Mouse (Mus musculus) activated CD4-positive, CD25-positive, alpha-beta regulatory T cell, adult 4 months (primary cell): ENCODE data around the gene Dcaf5. TPM values are rescaled to one million over a fixed set of nuclear protein-coding genes. Genes with fewer than 3 reads are reported as not detected.
"Not testable (repeated sequence)": the region's sequence is repeated elsewhere in the genome, so short reads cannot be mapped to it uniquely, and the experiment has no call there.

Experiments
- ATAC-seq: one replicate; pipeline ENCODE4 v1.8.0; 2017
- polyA plus RNA-seq, 2 experiments: library from polyadenylated mRNA; unstranded; fragments of 100-300 nt; shearing (Covaris generic); gene quantifications; one replicate each; pipeline ENCODE4 v1.2.1; 2017

Dcaf5 gene
- polyA plus RNA-seq: 10 to 100 TPM; 14.9 to 19.0 TPM

GRCm38 (mm10) chr12:80436336-80436976 is at the start of gene Dcaf5:
Gene Dcaf5, minus strand, starts transcription at chr12:80436601.
- peak; percentile 50 for ATAC-seq

- ATAC-seq: no peak
Observed at GRCm38 (mm10) chr12:80483397-80483796, 47.0 kb upstream of the Dcaf5 start.

- no peak for ATAC-seq
Observed at GRCm38 (mm10) chr12:80479986-80480385, 43.6 kb upstream of the Dcaf5 start.

- ATAC-seq: no peak
Observed at GRCm38 (mm10) chr12:80473731-80474130, 37.3 kb upstream of the Dcaf5 start.

GRCm38 (mm10) chr12:80471926-80472325 is 35.5 kb upstream of the Dcaf5 start:
- no peak for ATAC-seq

GRCm38 (mm10) chr12:80470206-80470605 is 33.8 kb upstream of the Dcaf5 start:
- ATAC-seq: no peak

- ATAC-seq: no peak
Observed at GRCm38 (mm10) chr12:80463666-80464269, 27.4 kb upstream of the Dcaf5 start.

GRCm38 (mm10) chr12:80462942-80463651 is 26.7 kb upstream of the Dcaf5 start, which contains the start of gene Exd2:
Gene Exd2, plus strand, starts transcription at chr12:80463095.
- peak; percentile 93 for ATAC-seq

GRCm38 (mm10) chr12:80462292-80462896 is 26.0 kb upstream of the Dcaf5 start:
- not testable (repeated sequence) for ATAC-seq

- ATAC-seq: no peak
Observed at GRCm38 (mm10) chr12:80458033-80458432, 21.6 kb upstream of the Dcaf5 start.

- no peak for ATAC-seq
Observed at GRCm38 (mm10) chr12:80453506-80453905, 17.1 kb upstream of the Dcaf5 start.

GRCm38 (mm10) chr12:80444525-80445109 is 8.2 kb upstream of the Dcaf5 start:
- no peak for ATAC-seq

- no peak for ATAC-seq
Observed at GRCm38 (mm10) chr12:80440957-80441356, 4.6 kb upstream of the Dcaf5 start.

- ATAC-seq: no peak
Observed at GRCm38 (mm10) chr12:80437051-80437675, 762 bp upstream of the Dcaf5 start.

GRCm38 (mm10) chr12:80435887-80436286 is 514 bp downstream of the Dcaf5 start:
- ATAC-seq: no peak

GRCm38 (mm10) chr12:80434961-80435691 is 1.3 kb downstream of the Dcaf5 start:
- peak; percentile 68 for ATAC-seq

- no peak for ATAC-seq
Observed at GRCm38 (mm10) chr12:80434601-80434960, 1.8 kb downstream of the Dcaf5 start.

- ATAC-seq: peak; percentile 38
Observed at GRCm38 (mm10) chr12:80433266-80433665, 3.1 kb downstream of the Dcaf5 start.

GRCm38 (mm10) chr12:80427683-80428082 is 8.7 kb downstream of the Dcaf5 start:
- ATAC-seq: no peak

GRCm38 (mm10) chr12:80415100-80415499 is 21.3 kb downstream of the Dcaf5 start:
- no peak for ATAC-seq

- ATAC-seq: no peak
Observed at GRCm38 (mm10) chr12:80410855-80411254, 25.5 kb downstream of the Dcaf5 start.

GRCm38 (mm10) chr12:80407824-80408223 is 28.6 kb downstream of the Dcaf5 start:
- ATAC-seq: peak; percentile 32
